Mouse (Mus musculus): ENCODE data around the gene Mapk1.

DNA sequence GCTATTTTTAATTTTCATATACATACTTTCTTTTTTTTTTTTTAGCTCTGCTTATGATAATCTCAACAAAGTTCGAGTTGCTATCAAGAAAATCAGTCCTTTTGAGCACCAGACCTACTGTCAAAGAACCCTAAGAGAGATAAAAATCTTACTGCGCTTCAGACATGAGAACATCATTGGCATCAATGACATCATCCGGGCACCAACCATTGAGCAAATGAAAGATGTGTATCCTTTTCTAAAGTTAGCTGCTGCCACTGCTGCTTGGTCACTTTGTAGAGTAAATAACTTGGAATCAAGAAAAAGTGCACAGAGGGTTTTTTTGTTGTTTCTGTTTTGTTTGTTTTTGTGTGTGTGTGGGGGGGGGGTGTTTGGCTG lies 32.7 kb downstream of the Mapk1 start:
- TF ChIP-seq CTCF (IDR thresholded peaks at IDR 0.05; ENCODE audit: extremely low read depth, insufficient read depth, insufficient read length, insufficient replicate concordance): no peak
- TF ChIP-seq POLR2A (IDR thresholded peaks at IDR 0.05; ENCODE audit: low read depth, low read length): no peak

Measured in spleen, adult 2 months (tissue).